ENCODE assay signal across 7 mouse cellular contexts in the genomic region with DNA sequence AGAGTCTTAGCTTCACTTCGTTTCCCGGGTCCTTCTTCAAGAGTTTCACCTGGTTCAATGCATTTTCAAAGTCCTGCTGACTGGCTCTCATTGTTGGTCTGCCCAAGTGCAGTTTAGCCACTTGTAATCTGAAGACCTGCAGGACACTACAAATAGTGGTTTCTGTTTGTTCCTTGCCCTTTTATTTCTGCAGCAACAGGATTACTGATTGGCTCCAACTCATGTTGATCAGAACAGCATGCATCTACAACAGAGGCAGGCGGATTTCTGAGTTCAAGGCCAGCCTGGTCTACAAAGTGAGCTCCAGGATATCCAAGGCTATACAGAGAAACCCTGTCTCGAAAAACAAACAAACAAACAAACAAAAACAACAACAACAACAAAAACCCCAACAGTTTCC. TPM values are rescaled to one million over a fixed set of nuclear protein-coding genes. Genes with fewer than 3 reads are reported as not detected.
DNase-seq lines count a peak whose midpoint lies in the region; ATAC-seq lines count a peak whose summit lies in the region.

No protein-coding gene starts in this region.

- peak overlapping the region; percentile 67 for H3K4me3 ChIP-seq in lung, embryonic 16.5 days (ENCODE audit: low read length)
- peak overlapping the region; percentile 57 for H3K4me3 ChIP-seq in forebrain, embryonic 11.5 days (ENCODE audit: low read depth, low read length)
- peak overlapping the region; percentile 64 for H3K4me3 ChIP-seq in limb, embryonic 15.5 days
- peak overlapping the region; percentile 53 for H3K4me3 ChIP-seq in stomach, embryonic 16.5 days (replicated peaks; ENCODE audit: low read length)

- DNase-seq in lung, postnatal 4 days: no peak
- DNase-seq in forebrain, embryonic 11.5 days (ENCODE audit: low spot score): no peak
- DNase-seq in urinary bladder, adult 2 months (ENCODE audit: low spot score): no peak
- no peak for DNase-seq in spleen, postnatal 4 days (ENCODE audit: low spot score in 2 of 2)

- H3K9me3 ChIP-seq in lung, embryonic 16.5 days (ENCODE audit: control insufficient read depth, low read length): no peaks in the 10 kb centered on the region
- no peaks in the 10 kb centered on the region for H3K9me3 ChIP-seq in forebrain, embryonic 11.5 days (ENCODE audit: control insufficient read depth, low read length)
- H3K9me3 ChIP-seq in limb, embryonic 15.5 days: no peaks in the 10 kb centered on the region
- H3K9me3 ChIP-seq in stomach, embryonic 16.5 days (replicated peaks; ENCODE audit: control insufficient read depth, low read length): no peaks in the 10 kb centered on the region

- no peaks in the 10 kb centered on the region for H3K27me3 ChIP-seq in lung, embryonic 16.5 days (ENCODE audit: control insufficient read depth, insufficient read depth, low read depth, low read length)
- H3K27me3 ChIP-seq in forebrain, embryonic 11.5 days (ENCODE audit: control insufficient read depth, insufficient read depth, low read length): no peaks in the 10 kb centered on the region
- no peaks in the 10 kb centered on the region for H3K27me3 ChIP-seq in limb, embryonic 15.5 days
- no peaks in the 10 kb centered on the region for H3K27me3 ChIP-seq in stomach, embryonic 16.5 days (ENCODE audit: control insufficient read depth, insufficient read depth, low read length)

- H3K4me2 ChIP-seq in lung, embryonic 16.5 days (ENCODE audit: low read depth, low read length): peak overlapping the region; percentile 65
- peak overlapping the region; percentile 73; the same call in 1 of the 2 replicates for H3K4me2 ChIP-seq in forebrain, embryonic 11.5 days (ENCODE audit: low read depth, low read length, severe bottlenecking)
- H3K4me2 ChIP-seq in limb, embryonic 15.5 days: peak overlapping the region; percentile 63
- H3K4me2 ChIP-seq in stomach, embryonic 16.5 days (ENCODE audit: low read depth, low read length): peak overlapping the region; percentile 56

- 51% methylated on average over 4 of the region's 4 CpGs for WGBS in lung, embryonic 16.5 days
- WGBS in forebrain, embryonic 11.5 days: 81% methylated on average over 4 of the region's 4 CpGs
- WGBS in limb, embryonic 15.5 days: 63% methylated on average over 4 of the region's 4 CpGs
- WGBS in stomach, embryonic 16.5 days: 62% methylated on average over 4 of the region's 4 CpGs

- no peak for ATAC-seq in lung, embryonic 16.5 days (ENCODE audit: low read depth)
- no peak for ATAC-seq in forebrain, embryonic 11.5 days (replicated peaks; ENCODE audit: low FRiP score)
- no peak for ATAC-seq in limb, embryonic 15.5 days (ENCODE audit: insufficient number of reproducible peaks, low FRiP score, low TSS enrichment, low read depth)
- no peak for ATAC-seq in stomach, embryonic 16.5 days (ENCODE audit: insufficient read depth, low FRiP score)

- H3K27ac ChIP-seq in lung, embryonic 16.5 days (ENCODE audit: low read length): peak overlapping the region; percentile 96
- H3K27ac ChIP-seq in forebrain, embryonic 11.5 days (ENCODE audit: low read depth, low read length): no peak overlapping the region
- H3K27ac ChIP-seq in limb, embryonic 15.5 days: peak overlapping the region; percentile 92; the same call in 1 of the 2 replicates
- H3K27ac ChIP-seq in stomach, embryonic 16.5 days (ENCODE audit: low read length): peak overlapping the region; percentile 76

- peak overlapping the region; percentile 86 for H3K9ac ChIP-seq in lung, embryonic 16.5 days (ENCODE audit: low read length)
- peak overlapping the region; percentile 82 for H3K9ac ChIP-seq in forebrain, embryonic 11.5 days (ENCODE audit: low read length)
- peak overlapping the region; percentile 62; the same call in 1 of the 2 replicates for H3K9ac ChIP-seq in limb, embryonic 15.5 days
- H3K9ac ChIP-seq in stomach, embryonic 16.5 days (ENCODE audit: low read length): peak overlapping the region; percentile 81

- H3K36me3 ChIP-seq in lung, embryonic 16.5 days (ENCODE audit: control insufficient read depth, insufficient read depth, low read length): peaks cover 15% of the 10 kb centered on the region
- H3K36me3 ChIP-seq in forebrain, embryonic 11.5 days (ENCODE audit: control insufficient read depth, insufficient read depth, low read length): no peaks in the 10 kb centered on the region; the same call in 1 of the 2 replicates
- peaks cover 22% of the 10 kb centered on the region for H3K36me3 ChIP-seq in limb, embryonic 15.5 days
- H3K36me3 ChIP-seq in stomach, embryonic 16.5 days (ENCODE audit: control insufficient read depth, insufficient read depth, low read length): peaks cover 5% of the 10 kb centered on the region; the same call in 1 of the 2 replicates

- peaks cover 15% of the 10 kb centered on the region for H3K4me1 ChIP-seq in lung, embryonic 16.5 days (replicated peaks; ENCODE audit: control insufficient read depth, insufficient read depth, low read length)
- H3K4me1 ChIP-seq in forebrain, embryonic 11.5 days (replicated peaks; ENCODE audit: control insufficient read depth, insufficient read depth, low read length): 0 out of 2 replicates have a peak, but pooled peaks cover 3% of the 10 kb centered on the region
- peaks cover 14% of the 10 kb centered on the region for H3K4me1 ChIP-seq in limb, embryonic 15.5 days
- H3K4me1 ChIP-seq in stomach, embryonic 16.5 days (ENCODE audit: control insufficient read depth, insufficient read depth, low read length): peaks cover 6% of the 10 kb centered on the region

RNA-seq across cellular contexts. Expression of gene Eci3, which starts 29.5 kb away (rescaled TPM):
- polyA plus RNA-seq in lung, embryonic 16.5 days (2015; fragmentation: Nextera tagmentation; extraction: Ambion mirVana): 0.36 and 0.55 TPM in 2 replicates
- 0.43 and 0.59 TPM in 2 replicates for polyA plus RNA-seq in forebrain, embryonic 11.5 days (2014; fragmentation: Nextera tagmentation; extraction: Ambion mirVana)
- polyA plus RNA-seq in limb, embryonic 15.5 days (2015; fragmentation: Nextera tagmentation; extraction: Ambion mirVana): 0.96 and 1.0 TPM in 2 replicates
- 1.3 and 1.5 TPM in 2 replicates for polyA plus RNA-seq in stomach, embryonic 16.5 days (2015; fragmentation: Nextera tagmentation; extraction: Ambion mirVana)
- 0.44 TPM in 2 replicates for polyA plus RNA-seq in urinary bladder, adult 2 months (2012; rRNA removed)

RNA-seq across cellular contexts. Expression of gene Eci2, which starts 33.8 kb away (rescaled TPM):
- polyA plus RNA-seq in lung, embryonic 16.5 days (2015; fragmentation: Nextera tagmentation; extraction: Ambion mirVana): 147 and 155 TPM in 2 replicates
- 117 and 124 TPM in 2 replicates for polyA plus RNA-seq in forebrain, embryonic 11.5 days (2014; fragmentation: Nextera tagmentation; extraction: Ambion mirVana)
- polyA plus RNA-seq in limb, embryonic 15.5 days (2015; fragmentation: Nextera tagmentation; extraction: Ambion mirVana): 120 and 133 TPM in 2 replicates
- polyA plus RNA-seq in stomach, embryonic 16.5 days (2015; fragmentation: Nextera tagmentation; extraction: Ambion mirVana): 128 and 139 TPM in 2 replicates
- polyA plus RNA-seq in urinary bladder, adult 2 months (2012; rRNA removed): 85.1 and 86.0 TPM in 2 replicates
